Mouse (Mus musculus): Measurements from ENCODE around the gene Timm23.

DNA sequence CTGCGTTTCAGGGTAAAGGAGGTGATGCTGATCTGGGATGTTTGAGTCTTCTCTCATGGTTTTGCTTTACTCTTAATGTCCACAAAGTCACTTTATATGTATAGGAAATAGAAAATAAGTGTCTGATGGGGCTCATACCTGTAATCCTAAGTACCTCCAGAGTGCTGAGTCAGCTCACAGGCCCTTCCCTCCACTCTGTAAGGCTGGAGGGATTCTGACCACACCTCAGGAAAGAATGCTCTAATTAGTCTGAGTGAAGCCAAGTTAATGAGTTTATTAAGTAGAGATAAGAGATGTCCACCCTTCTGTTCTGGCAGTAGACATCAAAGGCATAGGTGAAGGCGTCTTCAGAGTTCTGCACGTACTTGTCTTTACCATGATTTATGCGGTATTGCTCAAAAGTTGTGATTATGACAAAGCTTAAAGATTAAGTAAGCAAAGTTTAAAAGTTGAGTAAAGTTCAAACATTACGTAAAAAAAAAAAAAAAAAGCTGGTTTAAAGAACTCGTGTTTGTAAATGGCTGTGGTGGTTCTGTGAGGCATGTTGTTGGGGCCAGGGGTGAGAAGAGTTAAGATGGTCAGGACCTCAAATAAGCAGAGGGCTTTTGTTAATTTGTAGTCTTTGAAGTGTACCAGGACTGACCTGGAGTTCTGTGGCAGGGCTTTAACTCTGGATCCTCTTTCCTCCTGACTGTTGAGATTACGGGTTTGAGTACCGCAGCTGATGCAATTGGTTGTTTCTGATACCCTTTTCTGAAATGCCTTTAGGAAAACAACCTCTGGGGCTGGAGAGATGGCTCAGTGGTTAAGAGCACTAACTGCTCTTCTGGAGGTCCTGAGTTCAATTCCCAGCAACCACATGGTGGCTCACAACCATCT lies 37.3 kb downstream of the Timm23 start:
- no peak for TF ChIP-seq CTCF (IDR thresholded peaks at IDR 0.05)
- no peak for TF ChIP-seq EP300 (IDR thresholded peaks at IDR 0.05)

Data from lung, postnatal 0 days (tissue).